Mouse (Mus musculus) cerebellum, adult 2 months (tissue): ENCODE data around the gene Emilin2. TPM values are rescaled to one million over a fixed set of nuclear protein-coding genes. Genes with fewer than 3 reads are reported as not detected.

ENCODE experiments used
- DNase-seq, 2 experiments: peaks; one replicate each; pipeline ENCODE4 v3.0.0; 2021
- H3K27ac ChIP-seq: fragments of 200-500 bp; 2 replicates; pipeline ENCODE4 v1.5.1; 2012; ENCODE audit warnings: low read length, control low read depth, inconsistent platforms; ENCODE audit not compliant: insufficient read depth
- H3K27me3 ChIP-seq: fragments of 200-500 bp; 2 replicates; pipeline ENCODE4 v1.6.1; 2012; ENCODE audit warnings: inconsistent platforms, mild to moderate bottlenecking, low read length, moderate library complexity; ENCODE audit not compliant: control insufficient read depth, insufficient read depth
- H3K4me1 ChIP-seq: fragments of 200-500 bp; 2 replicates; pipeline ENCODE4 v1.6.1; 2011; ENCODE audit warnings: low read length; ENCODE audit not compliant: control insufficient read depth, insufficient read depth
- H3K4me3 ChIP-seq: fragments of 200-500 bp; replicated peaks from 2 replicates; pipeline ENCODE3; 2011; ENCODE audit warnings: mild to moderate bottlenecking, low read depth, low read length, control low read depth; ENCODE audit not compliant: insufficient read depth
- CTCF ChIP-seq: fragments of 200-500 bp; IDR thresholded peaks from 2 replicates; pipeline ENCODE4 v1.5.1; 2011; ENCODE audit warnings: low read depth, mild to moderate bottlenecking, control low read depth, low read length, moderate library complexity, borderline replicate concordance; ENCODE audit not compliant: insufficient read depth
- POLR2A ChIP-seq: fragments of 200-500 bp; IDR thresholded peaks from 2 replicates; pipeline ENCODE4 v1.6.1; 2011; ENCODE audit warnings: low read length, control low read depth, borderline replicate concordance; ENCODE audit not compliant: insufficient read depth
- WGBS: fragments of 180-500 bp; shearing (Covaris S2); methylation state at CpG from one replicate; pipeline ENCODE4 v1.1.7; 2018; 5-methylcytosine and 5-hydroxymethylcytosine counted together
- polyA plus RNA-seq: library from polyadenylated mRNA; depleted of rRNA; stranded (reverse); fragments of >200 nt; gene quantifications from 2 replicates; pipeline ENCODE4 v1.2.3, GENCODE M21; 2012

Emilin2 gene
- polyA plus RNA-seq, 1 experiment, result 4.5 TPM

- Histone ChIP-seq H3K4me3 (no peak overlapping the region), H3K4me1 (no peaks in the 10 kb centered on the region), H3K27ac (no peak overlapping the region), H3K27me3 (no peaks in the 10 kb centered on the region)
- no peak for DNase-seq
- 96% methylated on average over 4 of the region's 4 CpGs for WGBS
- TF ChIP-seq CTCF (no peak), POLR2A (no peak)
These were observed 11.9 kb downstream of the Emilin2 start for GRCm38 (mm10) chr17:71299879-71300278.

GRCm38 (mm10) chr17:71294570-71294969, 17.2 kb downstream of the Emilin2 start:
- Histone ChIP-seq H3K27me3 (no peaks in the 10 kb centered on the region), H3K4me1 (no peaks in the 10 kb centered on the region), H3K4me3 (no peak overlapping the region), H3K27ac (no peak overlapping the region)
- no peak for DNase-seq
- 89% methylated on average over 3 of the region's 3 CpGs for WGBS
- TF ChIP-seq CTCF (no peak), POLR2A (no peak)

GRCm38 (mm10) chr17:71292897-71293296, 18.9 kb downstream of the Emilin2 start:
- H3K4me3 ChIP-seq, result no peak overlapping the region
- no peak for TF ChIP-seq POLR2A
- TF ChIP-seq CTCF, result no peak
- H3K27ac ChIP-seq, result no peak overlapping the region
- no peaks in the 10 kb centered on the region for H3K4me1 ChIP-seq
- no peak for DNase-seq
- 45% methylated on average over 4 of the region's 4 CpGs for WGBS
- no peaks in the 10 kb centered on the region for H3K27me3 ChIP-seq

- 96% methylated on average over 6 of the region's 6 CpGs for WGBS
- no peak for TF ChIP-seq POLR2A
- TF ChIP-seq CTCF, result no peak
- Histone ChIP-seq H3K27ac (no peak overlapping the region), H3K4me3 (no peak overlapping the region), H3K27me3 (no peaks in the 10 kb centered on the region), H3K4me1 (no peaks in the 10 kb centered on the region)
- no peak for DNase-seq
These were observed 19.8 kb downstream of the Emilin2 start for GRCm38 (mm10) chr17:71291897-71292420.

- WGBS, result 82% methylated on average over 7 of the region's 7 CpGs
- no peak for DNase-seq
- Histone ChIP-seq H3K27ac (no peak overlapping the region), H3K4me1 (no peaks in the 10 kb centered on the region), H3K4me3 (no peak overlapping the region), H3K27me3 (no peaks in the 10 kb centered on the region)
- TF ChIP-seq POLR2A, result no peak
- no peak for TF ChIP-seq CTCF
These were observed 21.0 kb downstream of the Emilin2 start for GRCm38 (mm10) chr17:71290486-71291410.

GRCm38 (mm10) chr17:71289572-71290176, 22.1 kb downstream of the Emilin2 start:
- Histone ChIP-seq H3K27ac (no peak overlapping the region), H3K4me3 (no peak overlapping the region), H3K27me3 (no peaks in the 10 kb centered on the region), H3K4me1 (no peaks in the 10 kb centered on the region)
- WGBS, result 65% methylated on average over 6 of the region's 6 CpGs
- DNase-seq, result no peak
- TF ChIP-seq POLR2A, result no peak

- WGBS, result 82% methylated on average over 10 of the region's 10 CpGs
- Histone ChIP-seq H3K4me3 (no peak overlapping the region), H3K27ac (no peak overlapping the region), H3K4me1 (no peaks in the 10 kb centered on the region), H3K27me3 (no peaks in the 10 kb centered on the region)
- DNase-seq, result no peak
- TF ChIP-seq POLR2A (no peak), CTCF (no peak)
These were observed 22.8 kb downstream of the Emilin2 start for GRCm38 (mm10) chr17:71288808-71289548.
